ENCODE assay signal across 10 mouse cellular contexts in the genomic region with DNA sequence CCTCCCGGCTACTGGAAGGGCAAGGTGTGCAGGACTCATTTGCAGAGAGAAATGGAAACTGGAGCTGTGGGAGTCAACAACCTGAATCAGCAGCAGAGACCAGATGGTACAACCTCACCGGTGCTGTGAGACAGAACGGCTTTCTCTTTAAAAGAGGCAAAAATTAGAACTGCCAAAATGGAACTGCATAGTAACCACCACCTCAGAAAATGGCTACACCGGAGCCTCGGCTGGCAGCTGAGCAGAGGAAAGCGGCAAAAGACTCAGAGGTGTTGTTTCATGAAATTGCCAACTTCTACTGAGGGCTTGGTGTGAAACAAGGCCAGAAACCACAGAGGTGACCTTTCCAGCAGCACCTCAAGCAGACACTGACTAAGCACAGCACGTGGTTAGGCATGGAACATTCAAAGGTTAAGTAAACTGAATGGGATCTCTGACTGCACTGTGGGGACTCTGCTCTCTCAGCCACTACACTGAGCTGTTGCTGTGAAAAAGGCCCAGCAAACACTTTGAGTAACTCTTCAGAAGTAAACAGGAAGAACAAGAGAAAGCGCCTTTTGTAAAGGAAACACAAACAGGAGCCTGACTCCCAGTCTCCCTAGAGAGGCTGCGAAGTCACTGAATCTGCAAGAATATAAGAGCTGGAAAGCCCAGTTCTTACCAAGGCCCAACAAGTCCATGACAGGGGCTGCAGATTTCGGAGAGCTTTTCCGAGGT. TPM values are rescaled to one million over a fixed set of nuclear protein-coding genes. Genes with fewer than 3 reads are reported as not detected.
A peak's percentile ranks its signal among the peaks of the same experiment; 100 is the strongest.
DNase-seq lines count a peak whose midpoint lies in the region; ATAC-seq lines count a peak whose summit lies in the region.
"Had no signal": no experiment of that assay in that cellular context is flagged by ENCODE, and none has a peak within 500 bp of the region (broad histone marks: within the 10 kb centered on the region; RNA-seq: fewer than 3 reads in every experiment).

No protein-coding gene starts in this region.

- H3K4me1 ChIP-seq in heart, embryonic 11.5 days (ENCODE audit: control insufficient read depth, insufficient read depth, low read length), result no peaks in the 10 kb centered on the region
- H3K4me1 ChIP-seq in hindbrain, embryonic 10.5 days (replicated peaks), result no peaks in the 10 kb centered on the region
- H3K4me1 ChIP-seq in forebrain, embryonic 15.5 days, result no peaks in the 10 kb centered on the region
- H3K4me1 ChIP-seq: midbrain, embryonic 12.5 days had no signal

- H3K9me3 ChIP-seq in heart, embryonic 11.5 days (replicated peaks; ENCODE audit: control insufficient read depth, low read length), result no peaks in the 10 kb centered on the region
- no peaks in the 10 kb centered on the region for H3K9me3 ChIP-seq in hindbrain, embryonic 10.5 days
- H3K9me3 ChIP-seq in forebrain, embryonic 15.5 days, result no peaks in the 10 kb centered on the region
- H3K9me3 ChIP-seq: G1E; midbrain, embryonic 12.5 days had no signal

- H3K36me3 ChIP-seq in heart, embryonic 11.5 days (ENCODE audit: control insufficient read depth, insufficient read depth, low read length), result peaks cover 6% of the 10 kb centered on the region
- peaks cover 47% of the 10 kb centered on the region for H3K36me3 ChIP-seq in hindbrain, embryonic 10.5 days
- peaks cover 44% of the 10 kb centered on the region for H3K36me3 ChIP-seq in forebrain, embryonic 15.5 days

- no peak overlapping the region for H3K27ac ChIP-seq in heart, embryonic 11.5 days (ENCODE audit: low read depth, low read length)
- H3K27ac ChIP-seq in hindbrain, embryonic 10.5 days, result no peak overlapping the region
- H3K27ac ChIP-seq in forebrain, embryonic 15.5 days (replicated peaks), result no peak overlapping the region
- H3K27ac ChIP-seq: midbrain, embryonic 12.5 days had no signal

- no peak overlapping the region for H3K4me2 ChIP-seq in heart, embryonic 11.5 days
- H3K4me2 ChIP-seq in forebrain, embryonic 15.5 days (replicated peaks), result no peak overlapping the region
- H3K4me2 ChIP-seq: midbrain, embryonic 12.5 days had no signal

- no peak overlapping the region for H3K4me3 ChIP-seq in heart, embryonic 11.5 days (ENCODE audit: low read depth, low read length)
- H3K4me3 ChIP-seq in hindbrain, embryonic 10.5 days, result no peak overlapping the region
- H3K4me3 ChIP-seq in forebrain, embryonic 15.5 days, result no peak overlapping the region
- H3K4me3 ChIP-seq: midbrain, embryonic 12.5 days had no signal

- ATAC-seq in heart, embryonic 11.5 days (replicated peaks; ENCODE audit: insufficient number of reproducible peaks, low FRiP score, low TSS enrichment), result no peak
- no peak for ATAC-seq in forebrain, embryonic 15.5 days (replicated peaks)

- H3K27me3 ChIP-seq in heart, embryonic 11.5 days (ENCODE audit: control insufficient read depth, insufficient read depth, low read length), result no peaks in the 10 kb centered on the region
- H3K27me3 ChIP-seq in hindbrain, embryonic 10.5 days (ENCODE audit: insufficient read depth, poor library complexity, severe bottlenecking), result no peaks in the 10 kb centered on the region
- no peaks in the 10 kb centered on the region for H3K27me3 ChIP-seq in forebrain, embryonic 15.5 days
- H3K27me3 ChIP-seq: midbrain, embryonic 12.5 days had no signal

- peak; percentile 90 for DNase-seq in heart, adult 11 months
- DNase-seq in B cell, adult 2 months, result peak; percentile 23 to 54
- peak; percentile 36 to 59 for DNase-seq in cerebellum, postnatal 36 days
- peak; percentile 32 for DNase-seq in lung, postnatal 36 days
- DNase-seq in c-Kit-positive CD71-positive TER-119-positive erythroid progenitor cells, embryonic 14.5 days (ENCODE audit: low spot score), result no peak
- no peak for DNase-seq in hindbrain, embryonic 10.5 days (ENCODE audit: low spot score)

- no peak overlapping the region for H3K9ac ChIP-seq in heart, embryonic 11.5 days (ENCODE audit: low read depth, low read length)
- no peak overlapping the region for H3K9ac ChIP-seq in forebrain, embryonic 15.5 days (replicated peaks)
- H3K9ac ChIP-seq: midbrain, embryonic 12.5 days had no signal

- WGBS in heart, embryonic 11.5 days (ENCODE audit: insufficient replicate concordance), result 80% methylated on average over 11 of the region's 11 CpGs
- WGBS in hindbrain, embryonic 10.5 days, result 86% methylated on average over 11 of the region's 11 CpGs
- 90% methylated on average over 11 of the region's 11 CpGs for WGBS in forebrain, embryonic 15.5 days

RNA-seq across cellular contexts. Expression of a gene that starts 23.4 kb away (rescaled TPM):
- 13.8 and 16.9 TPM in 2 replicates for polyA plus RNA-seq in heart, embryonic 11.5 days (2014; fragmentation: Nextera tagmentation; extraction: Ambion mirVana)
- polyA plus RNA-seq in hindbrain, embryonic 10.5 days (2016; fragmentation: Nextera tagmentation; extraction: Ambion mirVana), result 9.2 and 9.3 TPM in 2 replicates
- polyA plus RNA-seq in forebrain, embryonic 15.5 days (2015; fragmentation: Nextera tagmentation; extraction: Ambion mirVana), result 6.6 and 7.3 TPM in 2 replicates

RNA-seq across cellular contexts. Expression of a gene that starts 42.2 kb away (rescaled TPM):
- 12.8 and 14.5 TPM in 2 replicates for polyA plus RNA-seq in heart, embryonic 11.5 days (2014; fragmentation: Nextera tagmentation; extraction: Ambion mirVana)
- 15.2 and 19.2 TPM in 2 replicates for polyA plus RNA-seq in hindbrain, embryonic 10.5 days (2016; fragmentation: Nextera tagmentation; extraction: Ambion mirVana)
- 37.2 and 40.1 TPM in 2 replicates for polyA plus RNA-seq in forebrain, embryonic 15.5 days (2015; fragmentation: Nextera tagmentation; extraction: Ambion mirVana)

RNA-seq across cellular contexts. Expression of a gene that starts 50.1 kb away (rescaled TPM):
- polyA plus RNA-seq in heart, embryonic 11.5 days (2014; fragmentation: Nextera tagmentation; extraction: Ambion mirVana), result 13.2 and 13.7 TPM in 2 replicates
- polyA plus RNA-seq in hindbrain, embryonic 10.5 days (2016; fragmentation: Nextera tagmentation; extraction: Ambion mirVana), result 32.3 and 34.8 TPM in 2 replicates
- 43.4 and 46.3 TPM in 2 replicates for polyA plus RNA-seq in forebrain, embryonic 15.5 days (2015; fragmentation: Nextera tagmentation; extraction: Ambion mirVana)

Comparison
In these comparisons a context has a peak if more than half of its experiments do, and no peak if none do; other contexts are left out.
1. DNase-seq: peak in heart, adult 11 months (single experiment), B cell, adult 2 months (2 of 2), cerebellum, postnatal 36 days (2 of 2) and lung, postnatal 36 days (single experiment); none in c-Kit-positive CD71-positive TER-119-positive erythroid progenitor cells, embryonic 14.5 days (single experiment) and hindbrain, embryonic 10.5 days (single experiment).